In the genomic region with DNA sequence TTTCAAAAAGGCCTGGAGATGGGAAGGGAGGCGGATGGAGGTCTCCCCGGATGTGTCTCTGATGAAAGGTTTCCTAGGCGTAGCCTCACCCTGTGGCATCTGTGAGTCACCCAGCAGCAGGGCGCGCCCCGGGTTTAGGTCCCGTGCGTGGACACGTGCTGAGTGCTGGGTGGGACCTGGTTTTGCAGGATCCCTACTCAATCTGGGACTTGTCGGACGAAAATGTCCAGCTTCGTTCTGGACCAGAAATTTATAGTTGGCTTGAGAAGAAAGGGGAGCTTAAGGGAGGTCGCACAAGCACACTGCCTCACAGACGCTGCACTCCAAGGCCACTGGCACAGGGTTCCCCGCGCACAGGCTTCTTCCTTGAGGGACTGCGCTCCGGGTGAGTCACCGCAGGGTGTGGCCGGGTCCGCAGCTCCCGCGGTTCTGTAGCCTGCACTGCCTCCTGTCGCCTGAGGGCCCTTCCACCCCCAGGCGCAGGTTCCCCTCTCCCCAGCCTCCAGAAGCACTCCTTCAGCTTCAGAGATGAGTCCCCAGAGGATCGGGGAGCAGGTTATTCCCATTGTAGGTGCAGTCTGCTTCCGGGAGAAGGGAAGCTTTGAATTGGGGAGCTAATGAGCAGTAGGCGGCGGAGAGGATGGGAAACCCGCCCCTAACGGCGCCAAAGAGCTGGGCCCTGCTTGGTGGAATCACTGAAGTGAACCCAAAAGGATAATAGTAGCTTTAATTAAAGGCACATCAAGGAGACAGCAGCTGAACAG, we compare ENCODE assay signal across 8 mouse cellular contexts. TPM values are rescaled to one million over a fixed set of nuclear protein-coding genes. Genes with fewer than 3 reads are reported as not detected.
DNase-seq lines count a peak whose midpoint lies in the region; ATAC-seq and TF ChIP-seq lines count a peak whose summit lies in the region.

No protein-coding gene starts in this region.

- intact Hi-C loops in heart, postnatal 10 days (cut with DNase I) = loop anchor here (1.0 to 10.0 kb wide), 4 partner anchors 53 to 409 kb away; a partner anchor contains a TSS

- in situ Hi-C loops in ES-E14 (cut with MboI; ENCODE audit: low sequenced_read_pairs in 2 of 2, unreplicated experiment in 2 of 2) = no loop called here

- H3K4me2 ChIP-seq in forebrain, embryonic 14.5 days (ENCODE audit: low read length) = peak overlapping the region; percentile 64
- peak overlapping the region; percentile 89 for H3K4me2 ChIP-seq in neural tube, embryonic 13.5 days

- H3K27ac ChIP-seq in ES-E14 (ENCODE audit: insufficient read depth, low read depth, low read length, poor library complexity, severe bottlenecking) = peak overlapping the region; percentile 97
- no peak overlapping the region for H3K27ac ChIP-seq in forebrain, embryonic 14.5 days (ENCODE audit: low read depth, low read length)
- peak overlapping the region; percentile 56; the same call in 1 of the 2 replicates for H3K27ac ChIP-seq in neural tube, embryonic 13.5 days (replicated peaks)

- 1% methylated on average over 32 of the region's 32 CpGs for WGBS in forebrain, embryonic 14.5 days
- 5% methylated on average over 32 of the region's 32 CpGs for WGBS in lung, adult 2 months
- 2% methylated on average over 32 of the region's 32 CpGs for WGBS in neural tube, embryonic 13.5 days

- no peaks in the 10 kb centered on the region for H3K27me3 ChIP-seq in forebrain, embryonic 14.5 days (replicated peaks; ENCODE audit: control insufficient read depth, insufficient read depth, low read length)
- no peaks in the 10 kb centered on the region for H3K27me3 ChIP-seq in neural tube, embryonic 13.5 days

- peak overlapping the region; percentile 78 for H3K9ac ChIP-seq in ES-E14 (ENCODE audit: insufficient read depth, low read depth, low read length, poor library complexity, severe bottlenecking)
- H3K9ac ChIP-seq in forebrain, embryonic 14.5 days (ENCODE audit: low read length) = peak overlapping the region; percentile 63
- H3K9ac ChIP-seq in neural tube, embryonic 13.5 days = peak overlapping the region; percentile 75

- peak; percentile 25; the same call in 1 of the 2 replicates for TF ChIP-seq CTCF in lung, adult 2 months (IDR thresholded peaks at IDR 0.05; ENCODE audit: insufficient read depth, low read length)

- H3K36me3 ChIP-seq in ES-E14 (ENCODE audit: control insufficient read depth, insufficient read depth, low read length, poor library complexity, severe bottlenecking) = peaks cover 3% of the 10 kb centered on the region; the same call in 1 of the 2 replicates
- no peaks in the 10 kb centered on the region for H3K36me3 ChIP-seq in forebrain, embryonic 14.5 days (ENCODE audit: control insufficient read depth, insufficient read depth, low read length)
- no peaks in the 10 kb centered on the region for H3K36me3 ChIP-seq in neural tube, embryonic 13.5 days

- ATAC-seq in forebrain, embryonic 14.5 days = peak; percentile 85
- ATAC-seq in neural tube, embryonic 13.5 days (ENCODE audit: low read depth) = peak; percentile 85

- TF ChIP-seq POLR2A in lung, adult 2 months (IDR thresholded peaks at IDR 0.05; ENCODE audit: borderline replicate concordance, extremely low read depth, low read depth, low read length) = peak; percentile 65; the same call in 1 of the 2 replicates

- peak overlapping the region; percentile 4 to 65 for H3K4me3 ChIP-seq in ES-E14 (ENCODE audit: insufficient read depth in 1 of 2, low read depth in 1 of 2, low read length in 2 of 2, poor library complexity in 1 of 2, severe bottlenecking in 1 of 2)
- peak overlapping the region; percentile 40 for H3K4me3 ChIP-seq in forebrain, embryonic 14.5 days (ENCODE audit: low read depth, low read length)
- peak overlapping the region; percentile 71 for H3K4me3 ChIP-seq in lung, adult 2 months (replicated peaks; ENCODE audit: extremely low read depth, low read depth, low read length)
- peak overlapping the region; percentile 46 for H3K4me3 ChIP-seq in neural tube, embryonic 13.5 days

- peak; percentile 65 for DNase-seq in ES-E14 (ENCODE audit: low read depth, low spot score)
- peak; percentile 56 for DNase-seq in c-Kit-positive CD71-negative TER-119-negative erythroid progenitor cells, embryonic 14.5 days (ENCODE audit: low read depth)
- DNase-seq in forebrain, embryonic 14.5 days (ENCODE audit: low spot score) = peak; percentile 61
- peak; percentile 74 to 76 for DNase-seq in heart, postnatal 10 days
- DNase-seq in kidney, postnatal 36 days = peak; percentile 80 to 81
- peak; percentile 72 for DNase-seq in lung, adult 2 months
- DNase-seq in urinary bladder, adult 2 months (ENCODE audit: low spot score) = peak; percentile 85

- H3K9me3 ChIP-seq in ES-E14 (ENCODE audit: control insufficient read depth, insufficient read depth, low read depth, low read length) = no peaks in the 10 kb centered on the region
- no peaks in the 10 kb centered on the region for H3K9me3 ChIP-seq in forebrain, embryonic 14.5 days (replicated peaks; ENCODE audit: control insufficient read depth, low read length)
- no peaks in the 10 kb centered on the region for H3K9me3 ChIP-seq in neural tube, embryonic 13.5 days

- H3K4me1 ChIP-seq in ES-E14 (ENCODE audit: control insufficient read depth in 2 of 2, insufficient read depth in 2 of 2, low read length in 2 of 2, poor library complexity in 1 of 2) = peaks cover 16 to 17% of the 10 kb centered on the region in 2 experiments
- no peaks in the 10 kb centered on the region for H3K4me1 ChIP-seq in forebrain, embryonic 14.5 days (ENCODE audit: control insufficient read depth, insufficient read depth, low read length)
- H3K4me1 ChIP-seq in lung, adult 2 months (ENCODE audit: control insufficient read depth, insufficient read depth, low read length) = 0 out of 2 replicates have a peak, but pooled peaks cover 3% of the 10 kb centered on the region
- H3K4me1 ChIP-seq in neural tube, embryonic 13.5 days (replicated peaks) = peaks cover 14% of the 10 kb centered on the region

TF ChIP-seq in ES-E14, 5 proteins besides CTCF, POLR2A, EP300 and RAD21:
- TF ChIP-seq ZC3H11A (IDR thresholded peaks at IDR 0.05; ENCODE audit: borderline replicate concordance, low read depth, low read length) = no peak
- no peak for TF ChIP-seq ZNF384 (IDR thresholded peaks at IDR 0.05; ENCODE audit: low read depth, low read length)
- no peak for TF ChIP-seq HCFC1 (IDR thresholded peaks at IDR 0.05; ENCODE audit: borderline replicate concordance, insufficient read depth, low read length)
- TF ChIP-seq MAFK (IDR thresholded peaks at IDR 0.05; ENCODE audit: insufficient read depth, low read depth, low read length) = no peak
- no peak for TF ChIP-seq CHD2 (IDR thresholded peaks at IDR 0.05; ENCODE audit: low read depth, low read length)

RNA-seq across cellular contexts. Expression of a gene that starts 8.4 kb away (rescaled TPM):
- total RNA-seq in ES-E14 (2012; rRNA removed) = 97.8 and 145 TPM in 2 replicates
- polyA plus RNA-seq in forebrain, embryonic 14.5 days (2014; fragmentation: Nextera tagmentation; extraction: Ambion mirVana) = not detected in 2 replicates
- not detected for total RNA-seq in heart, postnatal 10 days (2021)
- 68.4 TPM in 1 of 2 replicates, not detected in the other for polyA plus RNA-seq in lung, adult 2 months (2012; rRNA removed)
- polyA plus RNA-seq in neural tube, embryonic 13.5 days (2015; fragmentation: Nextera tagmentation; extraction: Ambion mirVana) = not detected in 2 replicates
- polyA plus RNA-seq in urinary bladder, adult 2 months (2012; rRNA removed) = 714 and 1,004 TPM in 2 replicates

RNA-seq across cellular contexts. Expression of a gene that starts 10.9 kb away (rescaled TPM):
- 2.4 and 3.9 TPM in 2 replicates for total RNA-seq in ES-E14 (2012; rRNA removed)
- polyA plus RNA-seq in forebrain, embryonic 14.5 days (2014; fragmentation: Nextera tagmentation; extraction: Ambion mirVana) = 4.0 and 4.2 TPM in 2 replicates
- total RNA-seq in heart, postnatal 10 days (2021) = 1 to 10 TPM; 3.4 to 3.7 TPM
- polyA plus RNA-seq in lung, adult 2 months (2012; rRNA removed) = 10.1 and 10.2 TPM in 2 replicates
- 641 and 796 TPM in 2 replicates for polyA plus RNA-seq in neural tube, embryonic 13.5 days (2015; fragmentation: Nextera tagmentation; extraction: Ambion mirVana)
- polyA plus RNA-seq in urinary bladder, adult 2 months (2012; rRNA removed) = 35.6 and 50.1 TPM in 2 replicates

RNA-seq across cellular contexts. Expression of a gene that starts 11.6 kb away (rescaled TPM):
- 17.4 and 41.2 TPM in 2 replicates for total RNA-seq in ES-E14 (2012; rRNA removed)
- 3.5 and 3.6 TPM in 2 replicates for polyA plus RNA-seq in forebrain, embryonic 14.5 days (2014; fragmentation: Nextera tagmentation; extraction: Ambion mirVana)
- 10 to 100 TPM; 43.8 to 50.9 TPM for total RNA-seq in heart, postnatal 10 days (2021)
- 21.9 and 22.2 TPM in 2 replicates for polyA plus RNA-seq in lung, adult 2 months (2012; rRNA removed)
- polyA plus RNA-seq in neural tube, embryonic 13.5 days (2015; fragmentation: Nextera tagmentation; extraction: Ambion mirVana) = 6.0 and 6.2 TPM in 2 replicates
- polyA plus RNA-seq in urinary bladder, adult 2 months (2012; rRNA removed) = 8.0 and 14.0 TPM in 2 replicates

RNA-seq across cellular contexts. Expression of a gene that starts 53.1 kb away (rescaled TPM):
- 199 and 211 TPM in 2 replicates for total RNA-seq in ES-E14 (2012; rRNA removed)
- polyA plus RNA-seq in forebrain, embryonic 14.5 days (2014; fragmentation: Nextera tagmentation; extraction: Ambion mirVana) = 84.0 and 94.1 TPM in 2 replicates
- 100 to 1,000 TPM; 130 to 141 TPM for total RNA-seq in heart, postnatal 10 days (2021)
- polyA plus RNA-seq in lung, adult 2 months (2012; rRNA removed) = 63.6 and 83.7 TPM in 2 replicates
- 109 and 111 TPM in 2 replicates for polyA plus RNA-seq in neural tube, embryonic 13.5 days (2015; fragmentation: Nextera tagmentation; extraction: Ambion mirVana)
- polyA plus RNA-seq in urinary bladder, adult 2 months (2012; rRNA removed) = 115 and 123 TPM in 2 replicates

RNA-seq across cellular contexts. Expression of a gene that starts 53.4 kb away (rescaled TPM):
- 10.8 and 14.8 TPM in 2 replicates for total RNA-seq in ES-E14 (2012; rRNA removed)
- polyA plus RNA-seq in forebrain, embryonic 14.5 days (2014; fragmentation: Nextera tagmentation; extraction: Ambion mirVana) = 7.0 and 8.6 TPM in 2 replicates
- total RNA-seq in heart, postnatal 10 days (2021) = 1 to 10 TPM; 7.4 to 7.7 TPM
- polyA plus RNA-seq in lung, adult 2 months (2012; rRNA removed) = 2.4 and 2.7 TPM in 2 replicates
- 5.8 and 6.0 TPM in 2 replicates for polyA plus RNA-seq in neural tube, embryonic 13.5 days (2015; fragmentation: Nextera tagmentation; extraction: Ambion mirVana)
- 3.9 and 5.0 TPM in 2 replicates for polyA plus RNA-seq in urinary bladder, adult 2 months (2012; rRNA removed)

Comparison
In these comparisons a context has a peak if more than half of its experiments do, and no peak if none do; other contexts are left out.
1. RNA of a gene that starts 10.9 kb away (polyA plus RNA-seq): 641 to 796 TPM in neural tube, embryonic 13.5 days; 35.6 to 50.1 TPM in urinary bladder, adult 2 months, 10.1 to 10.2 TPM in lung, adult 2 months and 4.0 to 4.2 TPM in forebrain, embryonic 14.5 days; every median in the first group is over 10 times any median in the second.
2. Peak in every context shown above with its lines, with median percentiles within 50 percentile points of each other: DNase-seq, H3K4me3 ChIP-seq and H3K9ac ChIP-seq.